Mouse (Mus musculus): ENCODE measurements around the gene Arhgef17. TPM values are rescaled to one million over a fixed set of nuclear protein-coding genes. Genes with fewer than 3 reads are reported as not detected.
A peak's percentile ranks its signal among the peaks of the same experiment; 100 is the strongest.

The Arhgef17 gene
- total RNA-seq, 2 experiments from 2014 or later = 134 to 142 TPM

DNA sequence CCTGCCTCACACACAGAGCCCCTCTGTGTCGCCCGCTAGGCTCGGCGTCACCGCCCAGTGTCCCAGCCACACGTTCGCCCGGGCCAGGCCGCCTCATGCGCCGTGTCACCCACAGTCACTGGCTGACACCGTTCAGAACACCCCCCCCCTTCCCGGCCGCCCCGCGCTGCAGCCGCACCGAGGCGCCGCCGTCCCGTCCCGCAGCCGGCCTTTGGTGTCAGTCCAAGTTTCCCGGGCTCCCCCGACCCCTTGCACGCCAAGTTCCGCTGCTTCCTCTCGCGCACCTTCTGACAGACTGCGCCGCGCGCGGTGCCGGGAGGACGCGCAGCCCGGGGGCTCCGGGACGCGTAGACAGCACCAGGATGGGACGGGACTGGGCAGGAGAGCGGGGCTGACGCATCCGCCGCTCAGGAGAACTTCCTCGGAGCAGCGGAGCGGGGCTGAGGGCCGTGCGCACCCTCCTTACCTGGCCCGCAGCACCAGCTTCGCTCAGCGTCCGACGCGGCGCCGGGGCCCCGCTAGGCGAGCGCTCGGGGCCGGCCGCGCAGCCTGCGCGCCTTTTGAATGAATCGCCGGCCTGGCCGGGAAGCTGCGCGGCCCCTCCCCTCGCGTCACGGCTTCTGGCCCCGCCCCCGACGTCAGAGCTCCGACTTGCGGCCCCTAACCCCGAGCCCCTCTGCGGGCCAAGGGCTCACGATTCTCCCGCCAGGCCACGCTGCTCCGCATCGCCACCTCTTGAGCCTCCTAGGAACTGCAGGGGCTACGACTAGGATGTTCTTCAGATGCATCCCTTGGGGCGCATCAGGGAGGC is 68.9 kb downstream of the Arhgef17 start, which contains the start of gene Relt:
Gene Relt (minus strand): TSS at position 619 of the 811 bp plus-strand sequence.
- peak; percentile 66 for TF ChIP-seq CTCF (IDR thresholded peaks at IDR 0.05)
- DNase-seq (ENCODE audit: extremely low spot score in 1 of 2, low spot score in 2 of 2) = peak; percentile 89
- intact Hi-C loops (cut with DNase I) = no loop called here
- H3K4me3 ChIP-seq = peak within 1 kb of the TSS; percentile 82
- H3K27ac ChIP-seq = peak within 1 kb of the TSS; percentile 77

- Histone ChIP-seq H3K27ac (peak overlapping the region; percentile 77; the same call in 1 of the 2 replicates), H3K4me3 (peak overlapping the region; percentile 82)
- intact Hi-C loops (cut with DNase I) = no loop called here
- TF ChIP-seq CTCF (IDR thresholded peaks at IDR 0.05) = no peak
- no peak for DNase-seq (ENCODE audit: extremely low spot score in 1 of 2, low spot score in 2 of 2)
Measured at GRCm38 (mm10) chr7:100862353-100862752, 69.6 kb downstream of the Arhgef17 start.

- TF ChIP-seq CTCF (IDR thresholded peaks at IDR 0.05) = no peak
- no peak for DNase-seq (ENCODE audit: extremely low spot score in 1 of 2, low spot score in 2 of 2)
- intact Hi-C loops (cut with DNase I) = no loop called here
- Histone ChIP-seq H3K27ac (no peak overlapping the region), H3K4me3 (no peak overlapping the region)
Measured at GRCm38 (mm10) chr7:100861209-100861608, 70.7 kb downstream of the Arhgef17 start.

DNA sequence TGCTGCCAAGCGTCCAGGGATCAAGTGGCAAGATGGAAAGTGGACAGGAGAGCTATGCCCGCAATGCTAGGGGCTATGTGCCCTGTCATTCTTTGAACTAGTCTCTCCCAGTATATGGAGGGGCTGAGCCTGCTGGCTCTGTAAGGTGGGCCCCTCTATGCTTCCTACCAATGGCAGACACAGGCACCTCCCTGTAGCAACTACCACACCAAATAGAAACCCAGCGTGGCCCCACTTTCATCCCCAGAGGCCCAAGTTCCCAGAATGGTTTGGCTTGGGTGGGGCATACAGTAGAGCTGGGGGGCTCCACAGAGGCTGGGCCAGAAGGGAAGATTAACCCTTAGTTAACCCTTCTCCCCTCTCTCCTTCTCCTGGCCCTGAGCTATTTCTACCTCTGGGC is 71.5 kb downstream of the Arhgef17 start:
- H3K4me3 ChIP-seq = no peak overlapping the region
- intact Hi-C loops (cut with DNase I) = no loop called here
- no peak for TF ChIP-seq CTCF (IDR thresholded peaks at IDR 0.05)
- DNase-seq (ENCODE audit: extremely low spot score in 1 of 2, low spot score in 2 of 2) = no peak
- no peak overlapping the region for H3K27ac ChIP-seq

DNA sequence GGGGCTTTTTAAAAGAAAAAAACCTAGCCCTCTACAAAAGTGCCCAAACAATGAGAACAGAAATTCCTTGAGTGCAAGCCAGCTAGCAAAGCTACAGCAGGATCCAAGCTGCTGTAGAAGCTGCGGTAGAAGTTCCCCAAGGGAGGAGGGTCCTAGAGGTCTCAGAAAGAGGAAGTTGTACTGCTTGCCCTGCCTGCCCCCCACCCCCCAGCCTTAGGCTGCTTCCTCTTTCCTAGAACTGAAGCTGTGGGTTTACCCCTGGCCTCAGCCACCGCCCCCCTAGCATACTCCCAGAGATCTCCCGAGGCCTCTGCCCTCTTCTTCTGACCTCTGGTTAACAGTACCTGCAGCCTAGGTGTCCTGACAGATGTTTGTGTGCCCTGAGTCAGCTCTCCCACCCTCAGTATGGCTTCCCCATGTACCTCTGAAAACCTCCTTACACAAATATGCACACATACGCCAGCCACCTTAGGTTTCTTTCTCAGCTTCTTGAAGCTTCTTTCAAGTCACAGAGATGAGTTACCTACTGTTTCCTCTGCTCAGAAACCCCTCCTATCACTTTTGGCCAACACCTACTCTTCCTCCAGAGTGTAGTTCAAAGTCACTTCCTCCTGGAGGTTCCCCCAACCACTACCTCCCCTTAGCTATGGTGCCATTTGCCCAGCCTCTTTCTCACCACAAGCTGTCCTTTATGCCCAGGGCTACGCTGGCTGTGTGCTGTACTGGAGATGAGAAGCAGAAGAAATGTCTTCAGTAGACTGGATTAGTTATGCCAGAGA is 75.9 kb downstream of the Arhgef17 start:
- TF ChIP-seq CTCF (IDR thresholded peaks at IDR 0.05) = no peak

DNA sequence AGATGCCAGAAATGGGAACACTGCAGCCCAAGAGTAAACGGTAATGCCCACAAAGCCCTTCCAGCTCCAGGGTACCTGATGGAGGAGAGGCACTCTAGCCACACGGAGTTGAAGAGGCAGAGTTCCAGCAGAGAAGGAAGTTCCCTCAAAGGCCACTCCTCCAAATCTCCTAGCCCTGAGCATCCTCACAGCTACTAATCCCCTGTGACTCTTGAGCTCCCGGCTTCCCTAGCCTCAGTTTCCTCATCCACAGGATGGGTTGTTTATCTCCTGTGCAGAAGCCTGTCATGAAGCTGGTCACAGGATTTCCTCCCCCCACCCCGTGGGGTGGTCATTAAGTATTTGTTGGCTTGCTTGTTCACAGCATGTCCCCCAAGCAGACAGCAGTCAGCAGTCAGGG is 76.6 kb downstream of the Arhgef17 start:
- Histone ChIP-seq H3K27ac (no peak overlapping the region), H3K4me3 (no peak overlapping the region)
- intact Hi-C loops (cut with DNase I) = no loop called here
- DNase-seq (ENCODE audit: extremely low spot score in 1 of 2, low spot score in 2 of 2) = no peak
- no peak for TF ChIP-seq CTCF (IDR thresholded peaks at IDR 0.05)

More for the DNA sequence above, 75.9 kb downstream of the Arhgef17 start:
- intact Hi-C loops (cut with DNase I) = no loop called here
- no peak for DNase-seq (ENCODE audit: extremely low spot score in 1 of 2, low spot score in 2 of 2)
- Histone ChIP-seq H3K4me3 (no peak overlapping the region), H3K27ac (no peak overlapping the region)

DNA sequence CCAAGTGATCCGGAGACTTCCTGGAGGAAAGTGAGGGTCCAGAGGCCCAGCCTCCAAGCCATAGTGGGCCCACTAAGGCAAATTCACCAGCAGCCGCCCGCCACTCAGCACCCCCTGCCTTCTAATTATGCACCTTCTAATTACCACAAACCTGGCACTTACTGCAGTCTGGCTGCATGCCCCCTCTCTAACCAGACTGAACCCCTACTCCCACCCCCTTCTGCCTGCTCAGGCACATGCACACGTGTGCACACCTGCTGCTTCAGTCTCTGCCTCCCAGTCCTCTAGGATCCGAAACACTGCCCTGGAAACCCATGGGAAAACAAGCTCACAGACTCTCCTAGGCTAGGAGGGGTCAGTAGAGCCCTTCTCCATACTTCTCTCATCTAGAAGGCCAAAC is 77.0 kb downstream of the Arhgef17 start:
- DNase-seq (ENCODE audit: extremely low spot score in 1 of 2, low spot score in 2 of 2) = no peak
- no peak overlapping the region for H3K4me3 ChIP-seq
- TF ChIP-seq CTCF (IDR thresholded peaks at IDR 0.05) = no peak
- intact Hi-C loops (cut with DNase I) = no loop called here
- H3K27ac ChIP-seq = no peak overlapping the region

GRCm38 (mm10) chr7:100854137-100854814 is 77.6 kb downstream of the Arhgef17 start:
- no peak for TF ChIP-seq CTCF (IDR thresholded peaks at IDR 0.05)
- Histone ChIP-seq H3K27ac (no peak overlapping the region), H3K4me3 (no peak overlapping the region)
- intact Hi-C loops (cut with DNase I) = no loop called here
- no peak for DNase-seq (ENCODE audit: extremely low spot score in 1 of 2, low spot score in 2 of 2)

DNA sequence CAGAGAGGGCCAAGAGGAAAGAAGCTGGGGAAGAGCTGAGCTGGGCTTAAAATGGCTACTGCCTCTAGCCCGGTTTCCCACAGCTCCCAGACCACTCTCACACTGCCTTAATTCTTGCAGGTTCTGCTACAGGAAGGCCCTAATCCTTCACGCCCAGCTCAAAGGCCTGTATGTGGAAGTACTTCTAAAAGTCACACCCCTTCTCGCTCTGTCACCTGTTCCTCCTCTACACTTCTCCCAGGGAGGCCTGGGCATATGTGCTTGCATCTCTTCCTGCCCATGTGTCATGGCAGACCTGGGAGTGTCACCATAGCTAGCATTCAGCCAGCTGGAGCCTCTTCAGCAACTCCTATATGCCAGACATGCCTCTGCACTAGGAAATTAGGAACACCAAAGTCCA is 78.5 kb downstream of the Arhgef17 start:
- H3K4me3 ChIP-seq = no peak overlapping the region
- DNase-seq (ENCODE audit: extremely low spot score in 1 of 2, low spot score in 2 of 2) = no peak
- H3K27ac ChIP-seq = no peak overlapping the region
- intact Hi-C loops (cut with DNase I) = no loop called here
- no peak for TF ChIP-seq CTCF (IDR thresholded peaks at IDR 0.05)

DNA sequence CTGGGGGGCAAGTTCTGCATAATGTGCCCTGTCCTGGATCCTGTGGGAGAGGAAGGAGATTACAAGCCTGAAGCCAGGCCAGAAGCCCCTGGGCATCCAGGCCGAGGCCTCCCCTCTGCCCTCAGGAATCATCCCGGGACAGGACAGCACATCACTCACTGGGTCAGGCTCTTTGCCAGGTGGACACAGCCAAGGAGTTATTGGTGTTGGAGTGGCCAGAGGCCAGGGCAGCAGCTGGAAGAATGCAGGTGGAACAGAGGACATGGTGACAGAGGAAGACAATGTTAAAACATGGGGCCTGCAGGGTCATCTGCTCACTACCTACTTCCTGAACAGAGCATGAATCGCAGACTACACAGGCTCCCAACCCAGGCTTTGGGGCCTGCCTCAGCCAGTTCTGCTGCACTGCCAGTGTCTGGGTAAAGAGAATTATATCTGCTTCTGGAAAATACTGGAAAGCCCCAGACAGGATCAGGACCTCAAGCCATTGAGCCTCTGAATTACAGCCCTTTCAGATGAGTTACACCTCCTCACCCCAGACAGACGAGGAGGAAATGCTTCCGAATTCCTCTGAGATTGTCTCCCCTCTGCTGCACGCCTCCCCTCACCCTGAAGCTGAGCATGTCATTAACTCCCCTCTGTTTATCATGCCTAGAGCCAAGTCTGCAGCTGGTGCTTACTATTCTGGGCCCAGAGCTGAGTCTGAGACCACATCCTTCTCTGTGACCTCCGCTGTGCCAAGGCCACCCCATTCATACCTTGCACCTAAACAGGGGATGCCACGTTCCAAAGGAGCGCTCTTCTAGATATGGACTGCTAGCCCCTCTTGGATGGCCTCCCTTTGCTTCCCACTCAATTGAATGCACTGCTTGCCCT is 80.2 kb downstream of the Arhgef17 start:
- TF ChIP-seq CTCF (IDR thresholded peaks at IDR 0.05) = no peak
- Histone ChIP-seq H3K27ac (no peak overlapping the region), H3K4me3 (no peak overlapping the region)
- intact Hi-C loops (cut with DNase I) = no loop called here
- DNase-seq (ENCODE audit: extremely low spot score in 1 of 2, low spot score in 2 of 2) = no peak

DNA sequence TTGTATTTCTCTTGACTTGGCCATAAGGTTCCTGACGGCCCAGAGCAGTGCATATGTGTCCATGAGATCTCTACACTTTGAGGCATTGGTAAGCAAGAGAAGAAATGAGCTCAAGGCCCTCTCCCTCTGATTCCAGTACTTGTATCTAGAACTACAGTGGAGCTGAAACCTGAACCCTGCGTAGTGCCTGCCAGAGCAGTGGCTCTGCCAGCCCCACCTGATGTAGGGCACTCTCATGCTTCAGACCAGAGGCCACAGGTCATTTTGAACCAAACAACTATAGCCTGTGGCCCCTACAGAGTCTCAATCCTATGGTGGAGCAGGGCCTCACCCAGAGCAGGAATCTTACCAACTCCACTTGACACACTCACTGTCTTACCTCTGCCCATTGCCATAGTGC is 82.4 kb downstream of the Arhgef17 start:
- no peak for TF ChIP-seq CTCF (IDR thresholded peaks at IDR 0.05)
- intact Hi-C loops (cut with DNase I) = no loop called here

More for the DNA sequence above, 82.4 kb downstream of the Arhgef17 start:
- H3K4me3 ChIP-seq = no peak overlapping the region
- DNase-seq (ENCODE audit: extremely low spot score in 1 of 2, low spot score in 2 of 2) = no peak
- H3K27ac ChIP-seq = no peak overlapping the region

All from left cerebral cortex, adult 2 months (tissue).